8 mouse cellular contexts compared by ENCODE assay signal in genomic region chr3:121602082-121602561, GRCm38 (mm10).
DNase-seq lines count a peak whose midpoint lies in the region; ATAC-seq and TF ChIP-seq lines count a peak whose summit lies in the region.

No protein-coding gene starts in this region.

- intact Hi-C loops in heart, postnatal 10 days (cut with DNase I): no loop called here

- peak; percentile 51; the same call in 1 of the 2 replicates for ATAC-seq in liver, postnatal 0 days

- no peaks in the 10 kb centered on the region for H3K27me3 ChIP-seq in liver, postnatal 0 days (ENCODE audit: insufficient read depth, low read length)

- TF ChIP-seq CTCF in liver, postnatal 0 days (IDR thresholded peaks at IDR 0.05; ENCODE audit: low read depth): no peak

- no peaks in the 10 kb centered on the region for H3K9me3 ChIP-seq in liver, postnatal 0 days (ENCODE audit: low read length)

- no peaks in the 10 kb centered on the region for H3K4me1 ChIP-seq in liver, postnatal 0 days (ENCODE audit: insufficient read depth)

- no peaks in the 10 kb centered on the region for H3K36me3 ChIP-seq in liver, postnatal 0 days (replicated peaks; ENCODE audit: insufficient read depth, low read length)

- H3K27ac ChIP-seq in liver, postnatal 0 days (ENCODE audit: low read depth): no peak overlapping the region

- no peak overlapping the region for H3K4me3 ChIP-seq in liver, postnatal 0 days (ENCODE audit: low read depth, low read length)

- no peak for TF ChIP-seq EP300 in liver, postnatal 0 days (IDR thresholded peaks at IDR 0.05; ENCODE audit: low read depth)

- 56% methylated on average over 8 of the region's 8 CpGs for WGBS in liver, postnatal 0 days (ENCODE audit: insufficient replicate concordance)

- H3K9ac ChIP-seq in liver, postnatal 0 days (replicated peaks): no peak overlapping the region

- peak; percentile 25 to 51 for DNase-seq in urinary bladder, postnatal 36 days (ENCODE audit: low spot score in 2 of 2)
- DNase-seq in urinary bladder, postnatal 25 days (ENCODE audit: low spot score): no peak
- DNase-seq in heart, postnatal 10 days: peak; percentile 32 to 39
- peak; percentile 20 for DNase-seq in liver, postnatal 0 days
- DNase-seq in testis, postnatal 14 days (ENCODE audit: low spot score): peak; percentile 35
- DNase-seq in thymus, adult 18-20 months: no peak
- DNase-seq in left cerebral cortex, adult 11 months (ENCODE audit: low spot score): no peak
- no peak for DNase-seq in thymus, postnatal 36 days

- no peak overlapping the region for H3K4me2 ChIP-seq in liver, postnatal 0 days (ENCODE audit: low read depth, low read length)

Comparison
In these comparisons a context has a peak if more than half of its experiments do, and no peak if none do; other contexts are left out.
1. DNase-seq: peak in urinary bladder, postnatal 36 days (2 of 2), heart, postnatal 10 days (2 of 2), liver, postnatal 0 days (single experiment) and testis, postnatal 14 days (single experiment); none in urinary bladder, postnatal 25 days (single experiment), thymus, adult 18-20 months (0 of 2), left cerebral cortex, adult 11 months (single experiment) and thymus, postnatal 36 days (0 of 2).